Mouse (Mus musculus): Measurements from ENCODE around the gene Myh7b.
"Not testable (repeated sequence)": the region's sequence is repeated elsewhere in the genome, so short reads cannot be mapped to it uniquely, and the experiment has no call there.

DNA sequence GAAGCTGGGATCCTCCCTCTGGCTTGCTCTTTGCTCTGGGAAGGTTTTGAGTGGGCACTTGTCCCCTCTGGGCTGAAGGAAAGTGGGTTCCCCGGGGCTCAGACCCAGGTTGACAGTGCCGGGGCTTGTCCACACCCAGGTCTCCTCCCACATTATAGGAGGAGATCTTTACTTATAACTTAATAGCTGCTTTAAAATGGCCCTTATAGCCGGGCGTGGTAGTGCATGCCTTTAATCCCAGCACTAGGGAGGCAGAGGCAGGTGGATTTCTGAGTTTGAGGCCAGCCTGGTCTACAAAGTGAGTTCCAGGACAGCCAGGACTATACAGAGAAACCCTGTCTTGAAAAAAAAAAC, 5.8 kb upstream of the Myh7b start:
- not testable (repeated sequence) for TF ChIP-seq POLR2A (IDR thresholded peaks at IDR 0.05; ENCODE audit: borderline replicate concordance, extremely low read depth, low read depth, low read length); CTCF (IDR thresholded peaks at IDR 0.05; ENCODE audit: insufficient read depth, low read length)

All from lung, adult 2 months (tissue).